Mouse (Mus musculus) liver, embryonic 13.5 days (tissue): ENCODE results near the gene Vmn1r188. TPM values are rescaled to one million over a fixed set of nuclear protein-coding genes. Genes with fewer than 3 reads are reported as not detected.
"Not testable (repeated sequence)": the region's sequence is repeated elsewhere in the genome, so short reads cannot be mapped to it uniquely, and the experiment has no call there.

ENCODE experiments used
- ATAC-seq: fragments of 200-750 bp; cut with Nextera tagmentation; 2 replicates; pipeline ENCODE4 v1.8.0; 2017; ENCODE audit warnings: low read depth, mild to moderate bottlenecking, moderate number of reproducible peaks, moderate library complexity
- DNase-seq: peaks from one replicate; pipeline ENCODE4 v3.0.0; 2022
- H3K27ac ChIP-seq: fragments of 300-500 bp; sonication (generic); 2 replicates; pipeline ENCODE4 v1.5.1; 2015; ENCODE audit warnings: moderate library complexity, mild to moderate bottlenecking, inconsistent platforms
- H3K27me3 ChIP-seq: fragments of 300-500 bp; sonication (generic); 2 replicates; pipeline ENCODE4 v1.6.1; 2015; ENCODE audit warnings: mild to moderate bottlenecking, inconsistent platforms
- H3K36me3 ChIP-seq: fragments of 300-500 bp; sonication (generic); 2 replicates; pipeline ENCODE4 v1.6.1; 2015; ENCODE audit warnings: mild to moderate bottlenecking, inconsistent platforms
- H3K4me1 ChIP-seq: fragments of 300-500 bp; sonication (generic); replicated peaks from 2 replicates; pipeline ENCODE4 v1.6.1; 2015; ENCODE audit warnings: inconsistent platforms
- H3K4me2 ChIP-seq: fragments of 300-500 bp; sonication (generic); 2 replicates; pipeline ENCODE4 v1.6.1; 2015; ENCODE audit warnings: inconsistent platforms, mild to moderate bottlenecking, moderate library complexity
- H3K4me3 ChIP-seq: fragments of 300-500 bp; sonication (generic); replicated peaks from 2 replicates; pipeline ENCODE4 v1.5.1; 2015; ENCODE audit warnings: mild to moderate bottlenecking, inconsistent platforms
- H3K9ac ChIP-seq: fragments of 300-500 bp; sonication (generic); 2 replicates; pipeline ENCODE4 v1.6.1; 2015; ENCODE audit warnings: mild to moderate bottlenecking, inconsistent platforms
- H3K9me3 ChIP-seq: fragments of 300-500 bp; sonication (generic); replicated peaks from 2 replicates; pipeline ENCODE4 v1.6.1; 2016; ENCODE audit warnings: inconsistent platforms
- WGBS: fragments of 180-500 bp; shearing (Covaris S2); methylation state at CpG from one replicate; pipeline ENCODE4 v1.1.7; 2015; ENCODE audit not compliant: insufficient replicate concordance; 5-methylcytosine and 5-hydroxymethylcytosine counted together
- microRNA-seq: library from miRNA; unstranded; fragments of <30 nt; microRNA quantifications from one replicate; pipeline ENCODE4, GENCODE M21; 2016
- polyA plus RNA-seq: library from polyadenylated mRNA; unstranded; fragments of >200 nt; fragmentation: Nextera tagmentation; extraction: Ambion mirVana; gene quantifications from 2 replicates; pipeline ENCODE4 v1.2.1, GENCODE M21; 2015

The Vmn1r188 gene
- polyA plus RNA-seq, 1 experiment from 2014 or later: not detected

GRCm38 (mm10) chr13:22053754-22054153 is 30.5 kb upstream of the Vmn1r188 start:
- no peak overlapping the region for H3K27ac ChIP-seq
- no peaks in the 10 kb centered on the region for H3K9me3 ChIP-seq
- DNase-seq (no peak), ATAC-seq (no peak)
- H3K4me3 ChIP-seq: no peak overlapping the region
- H3K27me3 ChIP-seq: no peaks in the 10 kb centered on the region
- H3K36me3 ChIP-seq: no peaks in the 10 kb centered on the region
- H3K9ac ChIP-seq: no peak overlapping the region
- H3K4me2 ChIP-seq: no peak overlapping the region
- peaks cover 32% of the 10 kb centered on the region for H3K4me1 ChIP-seq
- 82% methylated on average over 1 of the region's 1 CpGs for WGBS

GRCm38 (mm10) chr13:22061422-22061821 is 22.8 kb upstream of the Vmn1r188 start:
- Histone ChIP-seq H3K9me3 (no peaks in the 10 kb centered on the region), H3K4me1 (no peaks in the 10 kb centered on the region), H3K27ac (no peak overlapping the region), H3K9ac (no peak overlapping the region), H3K27me3 (no peaks in the 10 kb centered on the region), H3K4me3 (no peak overlapping the region), H3K4me2 (no peak overlapping the region), H3K36me3 (no peaks in the 10 kb centered on the region)
- DNase-seq (no peak), ATAC-seq (no peak)
- WGBS: 49% methylated on average over 1 of the region's 1 CpGs

- H3K9me3 ChIP-seq: no peaks in the 10 kb centered on the region
- no peak for DNase-seq
- no peak overlapping the region for H3K4me3 ChIP-seq
- ATAC-seq: no peak
- 35% methylated on average over 1 of the region's 1 CpGs for WGBS
- H3K4me2 ChIP-seq: no peak overlapping the region
- H3K36me3 ChIP-seq: no peaks in the 10 kb centered on the region
- no peak overlapping the region for H3K27ac ChIP-seq
- no peak overlapping the region for H3K9ac ChIP-seq
- no peaks in the 10 kb centered on the region for H3K27me3 ChIP-seq
- H3K4me1 ChIP-seq: no peaks in the 10 kb centered on the region
These were observed 20.8 kb upstream of the Vmn1r188 start for GRCm38 (mm10) chr13:22063468-22063867.

- H3K4me2 ChIP-seq, H3K9me3 ChIP-seq, H3K36me3 ChIP-seq, H3K9ac ChIP-seq, DNase-seq, ATAC-seq, H3K27me3 ChIP-seq, H3K4me3 ChIP-seq, H3K27ac ChIP-seq, H3K4me1 ChIP-seq: not testable (repeated sequence)
- 49% methylated on average over 2 of the region's 2 CpGs for WGBS
These were observed 21.5 kb downstream of the Vmn1r188 start, which contains the start of gene Vmn1r189 for GRCm38 (mm10) chr13:22105724-22106123. Gene Vmn1r189, minus strand, starts transcription at chr13:22105824.

GRCm38 (mm10) chr13:22136495-22137293 is 52.5 kb downstream of the Vmn1r188 start:
- ATAC-seq, H3K4me1 ChIP-seq, H3K9ac ChIP-seq, H3K36me3 ChIP-seq, H3K27me3 ChIP-seq, H3K4me3 ChIP-seq, H3K9me3 ChIP-seq, DNase-seq, H3K4me2 ChIP-seq, H3K27ac ChIP-seq: not testable (repeated sequence)
- WGBS: 52% methylated on average over 5 of the region's 5 CpGs

Small RNA genes lying within 50 kb of the gene (microRNA-seq; reads per million reads assigned to microRNA genes)
- gene Gm26300: not detected
- gene Gm44390: not detected
- gene Gm44486: 0.88 reads per million

Other genes with a start within 250 kb of the Vmn1r188 start
- gene Zfp184, start 139.3 kb upstream of the Vmn1r188 start, polyA plus RNA-seq: 0.89 and 1.0 TPM in 2 replicates
- gene Pom121l2, start 103.2 kb upstream of the Vmn1r188 start, polyA plus RNA-seq: not detected in 2 replicates
- 0.25 and 0.39 TPM in 2 replicates for gene Prss16, start 74.7 kb upstream of the Vmn1r188 start, polyA plus RNA-seq
- 3.6 and 18.3 TPM in 2 replicates for gene Hist1h2ah, start 48.9 kb upstream of the Vmn1r188 start, polyA plus RNA-seq
- gene Hist1h2bk, start 48.6 kb upstream of the Vmn1r188 start, polyA plus RNA-seq: 3.5 and 3.7 TPM in 2 replicates
- gene Hist1h4i, start 43.1 kb upstream of the Vmn1r188 start, polyA plus RNA-seq: 38.8 and 52.6 TPM in 2 replicates
- gene Hist1h2ag, start 41.5 kb upstream of the Vmn1r188 start, polyA plus RNA-seq: 17.9 and 18.6 TPM in 2 replicates
- 11.6 and 16.7 TPM in 2 replicates for gene Hist1h2bj, start 41.2 kb upstream of the Vmn1r188 start, polyA plus RNA-seq
- gene Vmn1r189, start 21.4 kb downstream of the Vmn1r188 start, polyA plus RNA-seq: not detected in 2 replicates
- not detected in 2 replicates for gene Vmn1r191, start 99.5 kb downstream of the Vmn1r188 start, polyA plus RNA-seq
- gene Vmn1r192, start 106.7 kb downstream of the Vmn1r188 start, polyA plus RNA-seq: not detected in 2 replicates
- not detected in 2 replicates for gene Vmn1r193, start 138.7 kb downstream of the Vmn1r188 start, polyA plus RNA-seq
- gene Vmn1r194, start 159.8 kb downstream of the Vmn1r188 start, polyA plus RNA-seq: not detected in 2 replicates
- not detected in 2 replicates for gene Vmn1r195, start 186.1 kb downstream of the Vmn1r188 start, polyA plus RNA-seq
- gene Vmn1r196, start 205.5 kb downstream of the Vmn1r188 start, polyA plus RNA-seq: not detected in 2 replicates
- not detected in 2 replicates for gene Vmn1r197, start 240.1 kb downstream of the Vmn1r188 start, polyA plus RNA-seq